Mouse (Mus musculus) hematopoietic stem cell, adult 5-6 weeks (primary cell): ENCODE data around the gene Eepd1. TPM values are rescaled to one million over a fixed set of nuclear protein-coding genes. Genes with fewer than 3 reads are reported as not detected.

Experiments
- ATAC-seq, 2 experiments: fragments of 125-278 bp in 1 of 2; replicated peaks in 1 of 2; 2 replicates each; pipeline ENCODE4 v1.8.0; 2016 to 2017; ENCODE audit warnings: inconsistent platforms in 2 of 2, mild to moderate bottlenecking in 2 of 2, moderate number of reproducible peaks in 2 of 2, low read depth in 1 of 2, moderate TSS enrichment in 1 of 2; ENCODE audit not compliant: low FRiP score in 2 of 2, poor library complexity in 2 of 2, severe bottlenecking in 2 of 2, insufficient read depth in 1 of 2, low TSS enrichment in 1 of 2
- total RNA-seq: library from RNA; stranded (forward); fragments of 172-1452, 232-1000 nt; gene quantifications from 2 replicates; pipeline ENCODE4 v1.2.3, GENCODE M21; 2017

Gene Eepd1
- total RNA-seq, 1 experiment from 2014 or later: 12.8 TPM

DNA sequence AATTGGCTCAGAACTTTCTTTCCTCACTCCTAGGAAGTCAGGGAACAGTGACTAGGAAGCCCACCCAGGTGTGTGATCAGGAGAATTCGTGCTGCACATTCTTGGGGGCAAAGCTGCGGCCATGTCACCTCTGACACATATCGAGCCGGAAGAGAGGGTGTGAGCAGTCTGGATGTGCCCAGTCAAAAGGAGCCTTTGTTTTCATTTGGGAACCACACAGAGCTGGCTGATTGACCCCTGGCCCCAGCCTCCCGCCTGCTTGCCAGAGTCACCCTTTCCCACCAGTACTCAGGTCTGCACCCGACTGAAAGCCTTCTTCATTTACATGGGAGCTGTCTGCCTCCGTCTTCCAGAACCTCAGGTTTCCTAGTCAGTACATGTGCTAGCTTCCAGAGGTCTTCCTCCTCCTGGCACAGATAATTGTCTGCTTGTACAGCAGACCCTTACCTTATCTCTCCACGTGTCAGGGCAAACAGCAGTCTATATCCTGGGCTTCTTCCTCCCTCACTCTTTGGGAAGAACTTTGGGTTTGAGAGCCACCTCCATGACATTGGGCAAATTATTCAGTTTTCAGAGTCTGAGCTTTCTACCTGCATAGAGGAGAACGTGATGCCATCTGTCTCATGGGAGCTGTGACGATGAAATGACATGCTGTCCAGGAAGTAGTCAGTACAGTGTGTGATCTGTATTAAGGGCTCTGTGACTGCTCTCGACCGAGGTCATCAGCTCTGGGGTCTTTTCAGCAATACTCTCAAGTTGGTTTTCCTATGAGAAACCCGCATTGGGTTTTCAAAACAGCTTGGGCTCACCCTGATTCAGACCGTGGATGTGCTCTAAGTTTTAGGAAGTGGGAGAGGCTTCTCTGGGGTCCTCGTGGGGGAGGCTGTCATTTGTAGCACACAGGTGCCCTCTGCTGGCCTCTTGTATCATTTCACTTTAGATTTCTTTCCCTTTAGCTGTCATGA is 110.3 kb downstream of the Eepd1 start:
- ATAC-seq: peak; percentile 97 to 98

DNA sequence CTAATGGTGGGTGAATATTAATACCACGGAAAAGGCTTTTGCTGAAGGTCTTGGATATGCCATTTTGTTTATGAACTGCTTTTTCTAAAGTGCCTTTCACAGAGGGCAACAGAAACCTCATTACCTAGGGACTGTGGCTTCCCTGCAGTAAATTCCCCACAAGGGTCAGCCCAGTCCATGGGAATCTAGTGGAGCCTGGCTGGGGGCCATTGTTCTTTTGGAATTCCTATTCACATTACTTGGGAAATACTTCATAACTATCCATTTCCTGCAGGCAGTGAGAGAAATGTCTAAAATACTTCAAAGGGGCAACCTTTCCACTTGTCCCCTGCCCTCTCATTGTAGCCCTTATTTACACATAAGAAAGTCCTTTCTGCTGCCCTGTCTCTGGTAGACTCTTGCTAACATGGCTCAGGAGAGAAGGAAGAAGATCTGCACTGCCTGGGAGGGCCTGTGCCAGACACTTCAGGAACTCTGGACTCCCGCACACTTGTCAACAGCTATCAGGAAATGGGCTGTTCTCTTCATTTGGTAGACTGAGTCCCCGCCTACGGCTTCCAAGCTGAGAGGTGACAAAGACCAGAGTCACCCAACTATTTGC is 111.1 kb downstream of the Eepd1 start:
- peak in 1 of 2 experiments; percentile 13; a peak in 1 of 4 replicates for ATAC-seq

DNA sequence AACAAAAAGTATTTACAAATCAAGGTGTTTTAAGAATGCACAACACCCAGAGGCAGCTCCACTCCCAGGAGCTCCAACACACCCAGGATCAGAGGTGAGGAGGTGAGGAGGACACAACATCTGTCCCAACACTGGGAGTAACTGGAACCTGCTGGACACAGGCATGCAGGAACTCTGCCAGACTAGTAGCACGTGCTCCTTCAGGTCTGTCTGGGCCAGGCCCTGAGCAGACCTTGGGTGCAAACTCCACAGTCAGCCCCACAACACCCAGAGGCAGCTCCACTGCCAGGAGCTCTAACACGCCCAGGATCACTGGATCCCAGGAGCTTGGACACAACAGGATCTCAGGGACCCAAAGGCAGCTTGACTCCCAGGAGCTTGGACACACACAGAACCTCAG is 143.4 kb downstream of the Eepd1 start:
- ATAC-seq: no peak

DNA sequence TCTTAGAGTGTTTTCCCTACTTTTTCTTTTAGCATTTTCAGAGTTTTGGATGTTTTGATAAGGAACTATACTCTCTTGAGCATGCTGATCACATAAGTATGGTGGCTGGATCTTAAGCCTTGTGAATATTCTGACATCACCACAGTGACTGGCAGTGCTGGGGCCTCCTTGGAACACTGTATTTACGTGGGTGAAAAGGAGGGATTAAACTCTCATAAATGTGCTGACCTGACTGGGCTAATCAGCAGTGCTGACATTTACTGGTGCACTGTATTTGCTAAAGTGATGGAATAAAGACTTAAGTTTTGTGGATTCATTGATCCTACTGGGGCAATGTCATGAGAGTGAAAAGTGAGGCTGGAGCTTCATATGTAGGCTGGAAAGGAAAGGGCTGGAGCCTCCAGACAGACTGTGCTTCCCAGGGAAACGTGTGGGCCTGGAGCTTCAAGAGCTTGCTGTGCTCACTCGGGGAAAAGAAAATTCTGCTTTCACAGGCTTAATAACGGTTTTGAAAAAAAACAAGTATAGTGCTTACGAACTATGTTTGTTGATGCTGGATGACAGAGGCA is 148.3 kb downstream of the Eepd1 start:
- ATAC-seq: no peak

Other genes with a start within 250 kb of the Eepd1 start
- 320 and 374 TPM in 2 replicates for gene Sept7, start 229.1 kb upstream of the Eepd1 start, total RNA-seq